Mouse (Mus musculus) brain, adult 10 weeks (tissue): Measurements from ENCODE around the gene Cenpw. TPM values are rescaled to one million over a fixed set of nuclear protein-coding genes. Genes with fewer than 3 reads are reported as not detected.

ENCODE experiments used
- polyA plus RNA-seq: library from polyadenylated mRNA; stranded (reverse); fragments of 350-450 nt; fragmentation: Illumina TruSeq; extraction: RNeasy Lipid Tissue Mini Kit (QIAGEN cat#74804); gene quantifications from one replicate; pipeline ENCODE4 v1.2.3, GENCODE M21; 2015; ENCODE audit warnings: low read depth, low replicate concordance

Gene Cenpw
- polyA plus RNA-seq, result 5.7 TPM

GRCm38 (mm10) chr10:30199916-30200826 is at the start of gene Cenpw:
Gene Cenpw, minus strand, starts transcription at chr10:30200560.

